In the genomic region with DNA sequence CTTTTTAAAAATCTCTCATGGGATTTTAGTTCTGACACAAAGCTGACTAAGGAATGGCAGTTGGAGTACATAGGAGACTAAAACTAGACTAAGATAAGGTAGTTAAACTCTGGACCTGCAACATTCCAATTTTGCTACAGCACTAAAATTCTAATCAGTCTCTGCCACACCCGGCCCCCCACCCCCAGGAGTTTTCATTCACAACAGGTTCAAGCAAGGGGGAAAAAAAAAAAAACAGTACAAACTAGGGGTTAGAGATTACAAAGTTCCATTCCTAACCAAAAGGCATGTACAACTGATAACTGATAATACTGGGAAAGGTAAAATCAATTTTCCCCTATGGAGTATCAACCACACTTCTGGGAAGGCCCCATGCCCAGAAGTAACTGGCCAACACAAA, we compare ENCODE assay signal across 8 mouse cellular contexts.
DNase-seq lines count a peak whose midpoint lies in the region; ATAC-seq and TF ChIP-seq lines count a peak whose summit lies in the region.

No protein-coding gene starts in this region.

- peaks cover 9% of the 10 kb centered on the region for H3K4me1 ChIP-seq in heart, embryonic 15.5 days (replicated peaks)
- peaks cover 2% of the 10 kb centered on the region; the same call in 1 of the 2 replicates for H3K4me1 ChIP-seq in brown adipose tissue, adult 24 weeks (ENCODE audit: control insufficient read depth, insufficient read depth, insufficient read length, low read length)
- no peaks in the 10 kb centered on the region; the same call in 1 of the 2 replicates for H3K4me1 ChIP-seq in hindbrain, postnatal 0 days (ENCODE audit: insufficient read depth, low read length)
- peaks cover 10% of the 10 kb centered on the region for H3K4me1 ChIP-seq in midbrain, embryonic 14.5 days (ENCODE audit: control insufficient read depth, insufficient read depth, low read length)

- peak overlapping the region; percentile 63; the same call in 1 of the 2 replicates for H3K4me3 ChIP-seq in heart, embryonic 15.5 days
- H3K4me3 ChIP-seq in brown adipose tissue, adult 24 weeks (ENCODE audit: insufficient read depth, low read depth, low read length), result peak overlapping the region; percentile 67
- H3K4me3 ChIP-seq in hindbrain, postnatal 0 days (ENCODE audit: low read length), result peak overlapping the region; percentile 52
- peak overlapping the region; percentile 56 for H3K4me3 ChIP-seq in midbrain, embryonic 14.5 days (replicated peaks; ENCODE audit: low read depth, low read length)

- ATAC-seq in heart, embryonic 15.5 days (replicated peaks; ENCODE audit: insufficient number of reproducible peaks, insufficient read depth, low FRiP score, low read depth), result no peak
- no peak for ATAC-seq in hindbrain, postnatal 0 days
- no peak for ATAC-seq in midbrain, embryonic 14.5 days (ENCODE audit: low FRiP score, low TSS enrichment)

- 81% methylated on average over 1 of the region's 1 CpGs for WGBS in heart, embryonic 15.5 days
- WGBS in hindbrain, postnatal 0 days, result 92% methylated on average over 1 of the region's 1 CpGs
- whole genome bisulfite sequencing in midbrain, embryonic 14.5 days, result 97% methylated on average over 1 of the region's 1 CpGs

- H3K4me2 ChIP-seq in heart, embryonic 15.5 days, result peak overlapping the region; percentile 83
- H3K4me2 ChIP-seq in hindbrain, postnatal 0 days (ENCODE audit: low read depth, low read length), result peak overlapping the region; percentile 72
- H3K4me2 ChIP-seq in midbrain, embryonic 14.5 days (ENCODE audit: low read length), result peak overlapping the region; percentile 68

- H3K36me3 ChIP-seq in heart, embryonic 15.5 days, result no peaks in the 10 kb centered on the region
- no peaks in the 10 kb centered on the region for H3K36me3 ChIP-seq in hindbrain, postnatal 0 days (ENCODE audit: insufficient read depth, low read length)
- no peaks in the 10 kb centered on the region for H3K36me3 ChIP-seq in midbrain, embryonic 14.5 days (ENCODE audit: control insufficient read depth, insufficient read depth, low read length)

- H3K27me3 ChIP-seq in heart, embryonic 15.5 days, result no peaks in the 10 kb centered on the region
- H3K27me3 ChIP-seq in hindbrain, postnatal 0 days (ENCODE audit: insufficient read depth, low read length), result no peaks in the 10 kb centered on the region
- no peaks in the 10 kb centered on the region for H3K27me3 ChIP-seq in midbrain, embryonic 14.5 days (ENCODE audit: control insufficient read depth, insufficient read depth, low read length)

- peak overlapping the region; percentile 94; the same call in 1 of the 2 replicates for H3K27ac ChIP-seq in heart, embryonic 15.5 days
- H3K27ac ChIP-seq in brown adipose tissue, adult 24 weeks (replicated peaks; ENCODE audit: low read depth, low read length), result peak overlapping the region; percentile 83
- H3K27ac ChIP-seq in hindbrain, postnatal 0 days, result peak overlapping the region; percentile 98
- no peak overlapping the region for H3K27ac ChIP-seq in midbrain, embryonic 14.5 days (replicated peaks; ENCODE audit: low read depth, low read length)

- no peak for TF ChIP-seq CTCF in hindbrain, postnatal 0 days (IDR thresholded peaks at IDR 0.05; ENCODE audit: low read depth)

- DNase-seq in heart, adult 8-10 months (ENCODE audit: low spot score), result no peak
- DNase-seq in hindbrain, postnatal 0 days (ENCODE audit: low spot score), result no peak
- DNase-seq in midbrain, embryonic 14.5 days, result no peak
- DNase-seq in spleen, adult 18-20 months, result no peak
- DNase-seq in right cerebral cortex, postnatal 36 days (ENCODE audit: low spot score in 2 of 2), result no peak
- DNase-seq in gastrocnemius, postnatal 14 days, result no peak

- no peak overlapping the region for H3K9ac ChIP-seq in heart, embryonic 15.5 days
- peak overlapping the region; percentile 73 for H3K9ac ChIP-seq in hindbrain, postnatal 0 days (replicated peaks; ENCODE audit: low read length)
- H3K9ac ChIP-seq in midbrain, embryonic 14.5 days (replicated peaks; ENCODE audit: low read length), result peak overlapping the region; percentile 70

- intact Hi-C loops in gastrocnemius, postnatal 14 days (cut with DNase I; ENCODE audit: low total_unique reads), result loop anchor here (10.0 kb wide), 2 partner anchors 133 to 233 kb away; a partner anchor contains a TSS

- H3K9me3 ChIP-seq in heart, embryonic 15.5 days (replicated peaks), result no peaks in the 10 kb centered on the region
- H3K9me3 ChIP-seq in hindbrain, postnatal 0 days (ENCODE audit: low read length), result no peaks in the 10 kb centered on the region
- no peaks in the 10 kb centered on the region for H3K9me3 ChIP-seq in midbrain, embryonic 14.5 days (ENCODE audit: control insufficient read depth, low read length)
